Mouse (Mus musculus): ENCODE measurements around the gene Ubn1. TPM values are rescaled to one million over a fixed set of nuclear protein-coding genes. Genes with fewer than 3 reads are reported as not detected.

Ubn1 gene
- total RNA-seq, 2 experiments from 2014 or later, result 42.9 to 45.0 TPM

Other genes starting within 250 kb of the Ubn1 start
- not detected for gene 4930562C15Rik, start 214.6 kb upstream of the Ubn1 start, total RNA-seq (2021)
- 10 to 100 TPM; 91.3 to 94.9 TPM for gene Ubald1, start 169.7 kb upstream of the Ubn1 start, total RNA-seq (2021)
- 100 to 1,000 TPM; 213 TPM for gene Mgrn1, start 163.8 kb upstream of the Ubn1 start, total RNA-seq (2021)
- gene Nudt16l1, start 111.3 kb upstream of the Ubn1 start, total RNA-seq (2021), result 10 to 100 TPM; 76.4 to 82.1 TPM
- gene Anks3, start 85.9 kb upstream of the Ubn1 start, total RNA-seq (2021), result 10 to 100 TPM; 75.0 to 83.5 TPM
- not detected for gene Sept12, start 52.2 kb upstream of the Ubn1 start, total RNA-seq (2021)
- not detected for gene Smim22, start 42.8 kb upstream of the Ubn1 start, total RNA-seq (2021)
- 100 to 1,000 TPM; 362 to 395 TPM for gene Rogdi, start 36.5 kb upstream of the Ubn1 start, total RNA-seq (2021)
- gene Glyr1, start 194 bp upstream of the Ubn1 start, total RNA-seq (2021), result 100 to 1,000 TPM; 139 TPM
- 1 to 10 TPM; 2.4 to 2.5 TPM for gene Ppl, start 82.4 kb downstream of the Ubn1 start, total RNA-seq (2021)
- gene Sec14l5, start 97.1 kb downstream of the Ubn1 start, total RNA-seq (2021), result 1 to 10 TPM; 5.7 to 7.9 TPM
- 10 to 100 TPM; 12.5 to 13.6 TPM for gene Nagpa, start 154.0 kb downstream of the Ubn1 start, total RNA-seq (2021)
- gene AU021092, start 172.2 kb downstream of the Ubn1 start, total RNA-seq (2021), result 1 to 10 TPM; 4.5 to 4.7 TPM
- 10 to 100 TPM; 26.7 to 29.9 TPM for gene Alg1, start 183.6 kb downstream of the Ubn1 start, total RNA-seq (2021)
- 1 to 10 TPM; 5.2 to 5.6 TPM for gene Eef2kmt, start 205.9 kb downstream of the Ubn1 start, total RNA-seq (2021)